Mouse (Mus musculus): ENCODE measurements around the gene Kank2. TPM values are rescaled to one million over a fixed set of nuclear protein-coding genes. Genes with fewer than 3 reads are reported as not detected.

The Kank2 gene
- total and polyA plus RNA-seq, 3 experiments: 0.09 to 2.3 (median 0.60) TPM

DNA sequence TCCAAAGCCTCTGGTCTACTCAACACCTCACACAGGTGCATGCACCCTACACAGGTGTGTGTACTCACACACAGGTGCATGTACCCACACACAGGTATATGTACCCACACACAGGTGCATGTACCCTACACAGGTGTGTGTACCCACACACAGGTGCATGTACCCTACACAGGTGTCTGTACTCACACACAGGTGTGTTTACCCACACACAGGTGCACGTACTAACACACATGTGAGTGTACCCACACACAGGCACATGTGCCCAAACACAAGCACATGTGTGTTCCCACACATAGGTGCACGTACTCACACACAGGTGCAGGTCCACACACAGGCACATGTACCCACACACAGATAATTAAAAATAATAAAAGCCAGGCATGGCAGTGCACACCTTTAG is 39.1 kb upstream of the Kank2 start:
- no peak overlapping the region for H3K9ac ChIP-seq (ENCODE audit: insufficient read depth, low read depth)
- H3K27me3 ChIP-seq (replicated peaks): no peaks in the 10 kb centered on the region
- in situ Hi-C loops (cut with MboI; ENCODE audit: low pct_ligation_motif_present, low pct_unique_long_range_greater_than_20kb, low sequenced_read_pairs): no loop called here
- no peak overlapping the region for H3K4me3 ChIP-seq (replicated peaks in 1 of 3; ENCODE audit: low read depth in 2 of 3, low read length in 2 of 3, poor library complexity in 1 of 3)
- dilution Hi-C loops (cut with MboI; ENCODE audit: extremely low pct_ligation_motif_present, extremely low pct_unique_long_range_greater_than_20kb, low sequenced_read_pairs): no loop called here
- H3K36me3 ChIP-seq (replicated peaks in 1 of 2; ENCODE audit: control insufficient read depth in 1 of 2, insufficient read depth in 1 of 2, low read length in 1 of 2): peaks cover 0 to 34% of the 10 kb centered on the region in 2 experiments
- no peak for DNase-seq (ENCODE audit: extremely low read depth)
- H3K79me2 ChIP-seq (replicated peaks; ENCODE audit: control insufficient read depth, extremely low read depth, insufficient read depth, poor library complexity, severe bottlenecking): no peaks in the 10 kb centered on the region
- no peaks in the 10 kb centered on the region for H3K4me1 ChIP-seq (ENCODE audit: control insufficient read depth in 1 of 2, insufficient read depth in 2 of 2)
- TF ChIP-seq ETS1 (conservative IDR thresholded peaks at IDR 0.05; ENCODE audit: low read depth, low read length): no peak
- TF ChIP-seq EP300 (IDR thresholded peaks at IDR 0.05; ENCODE audit: low read length): no peak
- no peak for TF ChIP-seq BHLHE40 (IDR thresholded peaks at IDR 0.05; ENCODE audit: low read depth, low read length)
- no peak for TF ChIP-seq UBTF (IDR thresholded peaks at IDR 0.05; ENCODE audit: low read depth, low read length)
- TF ChIP-seq NRF1 (IDR thresholded peaks at IDR 0.05; ENCODE audit: low read depth, low read length): no peak
- TF ChIP-seq TCF12 (IDR thresholded peaks at IDR 0.05; ENCODE audit: low read depth, low read length): no peak
- TF ChIP-seq MEF2A (IDR thresholded peaks at IDR 0.05; ENCODE audit: borderline replicate concordance, low read depth, low read length): no peak
- no peak for TF ChIP-seq RCOR1 (conservative IDR thresholded peaks at IDR 0.05; ENCODE audit: low read depth, low read length)
- no peak for TF ChIP-seq JUN (IDR thresholded peaks at IDR 0.05; ENCODE audit: insufficient read depth, low read depth, low read length)
- no peak overlapping the region for H3K4me2 ChIP-seq (ENCODE audit: insufficient read depth, low read depth, poor library complexity, severe bottlenecking)
- H3K9me3 ChIP-seq (replicated peaks; ENCODE audit: low read length): no peaks in the 10 kb centered on the region
- no peak overlapping the region for H3K27ac ChIP-seq (ENCODE audit: insufficient read depth, low read depth)

- H3K27ac ChIP-seq (ENCODE audit: insufficient read depth, low read depth): no peak within 1 kb of the TSS
- H3K79me2 ChIP-seq (replicated peaks; ENCODE audit: control insufficient read depth, extremely low read depth, insufficient read depth, poor library complexity, severe bottlenecking): no peaks in the 10 kb centered on the region
- H3K27me3 ChIP-seq (replicated peaks): no peaks in the 10 kb centered on the region
- no peak within 1 kb of the TSS for H3K4me3 ChIP-seq (replicated peaks in 1 of 3; ENCODE audit: low read depth in 2 of 3, low read length in 2 of 3, poor library complexity in 1 of 3)
- in situ Hi-C loops (cut with MboI; ENCODE audit: low pct_ligation_motif_present, low pct_unique_long_range_greater_than_20kb, low sequenced_read_pairs): no loop called here
- peaks cover 0 to 32% of the 10 kb centered on the region in 2 experiments for H3K36me3 ChIP-seq (replicated peaks in 1 of 2; ENCODE audit: control insufficient read depth in 1 of 2, insufficient read depth in 1 of 2, low read length in 1 of 2)
- H3K4me1 ChIP-seq (ENCODE audit: control insufficient read depth in 1 of 2, insufficient read depth in 2 of 2): no peaks in the 10 kb centered on the region
- H3K9ac ChIP-seq (ENCODE audit: insufficient read depth, low read depth): no peak within 1 kb of the TSS
- no peak for TF ChIP-seq UBTF (IDR thresholded peaks at IDR 0.05; ENCODE audit: low read depth, low read length)
- TF ChIP-seq POLR2AphosphoS2 (IDR thresholded peaks at IDR 0.05; ENCODE audit: low read depth, low read length): no peak
- no peak for TF ChIP-seq NELFE (IDR thresholded peaks at IDR 0.05; ENCODE audit: low read depth, low read length)
- no peak for TF ChIP-seq RAD21 (IDR thresholded peaks at IDR 0.05; ENCODE audit: low read depth, low read length)
- no peak for TF ChIP-seq IRF4 (IDR thresholded peaks at IDR 0.05; ENCODE audit: low read depth, low read length)
- no peak for TF ChIP-seq ELF1 (IDR thresholded peaks at IDR 0.05; ENCODE audit: low read depth, low read length)
- TF ChIP-seq MAX (IDR thresholded peaks at IDR 0.05; ENCODE audit: low read length): no peak
- dilution Hi-C loops (cut with MboI; ENCODE audit: extremely low pct_ligation_motif_present, extremely low pct_unique_long_range_greater_than_20kb, low sequenced_read_pairs): no loop called here
- H3K4me2 ChIP-seq (ENCODE audit: insufficient read depth, low read depth, poor library complexity, severe bottlenecking): no peak within 1 kb of the TSS
- no peak for DNase-seq (ENCODE audit: extremely low read depth)
- H3K9me3 ChIP-seq (replicated peaks; ENCODE audit: low read length): no peaks in the 10 kb centered on the region
Measured at GRCm38 (mm10) chr9:21835258-21835912, 36.8 kb upstream of the Kank2 start, which contains the start of gene Angptl8. TSS of gene Angptl8 (plus strand) at chr9:21835510.
